Mouse (Mus musculus) small intestine, adult 2 months (tissue): ENCODE measurements around the gene Mfsd6. TPM values are rescaled to one million over a fixed set of nuclear protein-coding genes. Genes with fewer than 3 reads are reported as not detected.
A peak's percentile ranks its signal among the peaks of the same experiment; 100 is the strongest.
"Not testable (repeated sequence)": the region's sequence is repeated elsewhere in the genome, so short reads cannot be mapped to it uniquely, and the experiment has no call there.

Experiments
- H3K27ac ChIP-seq: fragments of 200-500 bp; 2 replicates; pipeline ENCODE4 v1.5.1; 2012; ENCODE audit warnings: low read depth, low read length, control low read depth, inconsistent platforms; ENCODE audit not compliant: insufficient read depth
- H3K27me3 ChIP-seq: fragments of 200-500 bp; 2 replicates; pipeline ENCODE4 v1.6.1; 2012; ENCODE audit warnings: mild to moderate bottlenecking, moderate library complexity, low read length, inconsistent platforms; ENCODE audit not compliant: control insufficient read depth, insufficient read depth
- H3K36me3 ChIP-seq: fragments of 200-500 bp; 2 replicates; pipeline ENCODE4 v1.6.1; 2012; ENCODE audit warnings: mild to moderate bottlenecking, low read length, control low read depth, inconsistent platforms; ENCODE audit not compliant: control insufficient read depth, insufficient read depth
- H3K4me1 ChIP-seq: fragments of 200-500 bp; 2 replicates; pipeline ENCODE4 v1.6.1; 2012; ENCODE audit warnings: low read length, inconsistent platforms, mixed read lengths; ENCODE audit not compliant: control insufficient read depth, insufficient read depth, insufficient read length
- H3K4me3 ChIP-seq: fragments of 200-500 bp; 2 replicates; pipeline ENCODE4 v1.5.1; 2012; ENCODE audit warnings: low read depth, mild to moderate bottlenecking, control low read depth, inconsistent platforms, low read length, moderate library complexity
- CTCF ChIP-seq: fragments of 200-500 bp; IDR thresholded peaks from 2 replicates; pipeline ENCODE4 v1.5.1; 2012; ENCODE audit warnings: low read depth, mild to moderate bottlenecking, control low read depth, inconsistent platforms, low read length, moderate library complexity, mixed read lengths; ENCODE audit not compliant: insufficient replicate concordance, insufficient read length; ENCODE audit errors: extremely low read depth
- POLR2A ChIP-seq: fragments of 200-500 bp; IDR thresholded peaks from 2 replicates; pipeline ENCODE4 v1.6.1; 2012; ENCODE audit warnings: low read depth, mild to moderate bottlenecking, control low read depth, inconsistent platforms, low read length, moderate library complexity
- WGBS: fragments of 180-500 bp; shearing (Covaris S2); methylation state at CpG from one replicate; pipeline ENCODE4 v1.1.7; 2018; 5-methylcytosine and 5-hydroxymethylcytosine counted together
- polyA plus RNA-seq: library from polyadenylated mRNA; depleted of rRNA; stranded (reverse); fragments of >200 nt; gene quantifications from 2 replicates; pipeline ENCODE4 v1.2.3, GENCODE M21; 2012

Gene Mfsd6
- polyA plus RNA-seq, 1 experiment, result 18.6 TPM

DNA sequence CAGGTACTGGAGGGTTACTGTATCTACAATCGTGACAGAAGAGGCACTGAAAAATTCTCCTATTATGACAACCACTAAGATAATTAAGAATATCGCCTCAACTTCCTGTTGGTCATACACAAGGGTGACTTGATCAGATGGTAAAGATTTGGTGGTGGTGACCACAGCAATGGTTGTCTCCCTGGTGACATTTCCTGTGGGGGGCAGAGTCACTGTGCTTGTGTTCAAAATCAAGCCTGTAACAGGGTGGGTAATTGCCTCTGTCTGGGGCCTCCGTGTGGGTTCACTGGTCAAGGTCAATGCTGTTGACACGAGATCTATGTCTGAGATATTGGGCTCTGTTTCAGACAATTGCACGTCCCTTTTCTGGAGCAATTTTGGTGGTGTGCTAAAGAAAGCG is 18.5 kb downstream of the Mfsd6 start:
- Histone ChIP-seq H3K36me3 (0 out of 2 replicates have a peak, but pooled peaks cover 5% of the 10 kb centered on the region), H3K4me3 (no peak overlapping the region), H3K4me1 (no peaks in the 10 kb centered on the region), H3K27ac (no peak overlapping the region), H3K27me3 (no peaks in the 10 kb centered on the region)
- TF ChIP-seq POLR2A, result no peak
- TF ChIP-seq CTCF, result no peak
- 72% methylated on average over 6 of the region's 6 CpGs for WGBS

DNA sequence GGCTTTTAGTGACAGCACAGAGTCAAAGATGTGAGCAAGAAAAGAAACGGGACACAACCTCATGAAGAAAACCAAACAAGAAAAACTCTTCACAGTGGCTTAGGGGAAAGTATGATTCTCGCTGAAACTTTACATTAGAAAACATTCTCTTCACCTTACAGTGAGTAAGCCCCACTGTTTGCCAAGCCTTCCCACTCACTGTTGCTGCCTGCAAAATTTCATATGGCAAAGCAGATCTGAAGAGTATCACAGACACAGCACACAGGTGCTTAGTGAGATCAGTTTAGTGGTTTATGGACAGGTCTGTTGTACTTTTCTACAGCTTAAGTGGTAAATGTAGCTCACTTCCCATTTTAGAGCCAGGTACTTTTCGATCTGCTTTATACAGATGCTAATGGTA is 20.2 kb downstream of the Mfsd6 start:
- H3K36me3 ChIP-seq, result 0 out of 2 replicates have a peak, but pooled peaks cover 5% of the 10 kb centered on the region
- no peak overlapping the region for H3K4me3 ChIP-seq
- no peaks in the 10 kb centered on the region for H3K27me3 ChIP-seq
- 94% methylated on average over 3 of the region's 3 CpGs for whole genome bisulfite sequencing
- no peaks in the 10 kb centered on the region for H3K4me1 ChIP-seq
- H3K27ac ChIP-seq, result no peak overlapping the region
- TF ChIP-seq CTCF (no peak), POLR2A (no peak)

DNA sequence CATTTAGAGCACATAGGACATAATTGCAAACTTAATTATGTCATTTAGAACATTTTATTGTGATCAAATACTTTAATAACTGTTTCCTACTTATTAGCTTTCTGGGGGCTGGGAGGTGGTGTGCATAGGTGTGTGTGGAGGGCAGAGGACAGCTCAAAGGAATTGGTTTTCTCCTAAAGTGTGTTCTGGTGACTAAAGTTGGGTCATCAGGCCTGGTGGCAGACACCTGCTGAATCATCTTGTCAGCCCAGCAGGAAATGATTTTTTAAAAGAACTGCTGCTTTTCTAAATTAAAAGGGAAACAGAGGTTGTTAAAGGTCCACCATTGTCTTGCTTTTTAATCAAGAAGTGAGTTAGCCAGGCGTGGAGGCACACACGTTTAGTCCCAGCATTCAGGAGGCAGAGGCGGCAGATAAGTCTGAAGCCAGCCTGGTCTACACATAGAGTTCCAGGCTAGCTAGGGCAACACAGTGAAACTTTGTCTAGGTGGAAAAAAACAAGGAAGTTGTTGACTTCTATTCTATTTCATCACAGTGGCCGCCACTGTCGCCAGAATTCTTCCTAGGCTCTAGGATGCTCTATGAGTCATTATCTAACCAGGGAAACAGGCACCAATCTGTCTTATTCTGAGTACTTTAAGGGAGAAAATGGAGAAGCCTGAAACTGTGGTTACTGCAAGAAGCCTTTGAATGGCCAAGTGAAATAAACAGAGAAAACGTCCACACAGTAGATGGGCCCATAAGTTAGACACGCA is 24.3 kb downstream of the Mfsd6 start:
- no peak overlapping the region for H3K4me3 ChIP-seq
- H3K27ac ChIP-seq, result no peak overlapping the region
- H3K4me1 ChIP-seq, result no peaks in the 10 kb centered on the region
- no peaks in the 10 kb centered on the region for H3K27me3 ChIP-seq
- 78% methylated on average over 7 of the region's 7 CpGs for WGBS
- TF ChIP-seq CTCF, result no peak
- TF ChIP-seq POLR2A, result no peak
- no peaks in the 10 kb centered on the region for H3K36me3 ChIP-seq

DNA sequence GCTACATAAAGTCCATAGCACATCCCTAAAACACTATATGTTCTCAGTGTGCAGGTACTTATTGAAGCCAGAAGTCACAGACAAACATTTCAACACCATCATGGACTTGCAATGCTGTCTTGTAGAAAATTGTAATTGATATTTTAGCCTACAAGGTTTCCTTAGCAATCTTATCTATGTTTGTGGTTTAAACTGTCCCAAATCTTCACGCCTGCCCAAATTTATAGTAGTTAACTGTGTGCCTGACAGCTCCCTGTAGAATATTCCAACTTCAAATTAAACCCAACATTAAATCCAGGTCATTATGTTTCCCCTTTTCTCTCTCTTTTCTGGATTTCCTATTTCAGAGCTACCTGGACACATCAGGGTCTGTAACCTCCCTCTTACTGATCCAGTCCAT is 25.3 kb downstream of the Mfsd6 start:
- no peak overlapping the region for H3K27ac ChIP-seq
- no peak for TF ChIP-seq CTCF
- no peak for TF ChIP-seq POLR2A
- no peaks in the 10 kb centered on the region for H3K4me1 ChIP-seq
- H3K27me3 ChIP-seq, result no peaks in the 10 kb centered on the region
- H3K36me3 ChIP-seq, result no peaks in the 10 kb centered on the region
- no peak overlapping the region for H3K4me3 ChIP-seq
- WGBS, result 88% methylated on average over 1 of the region's 1 CpGs

DNA sequence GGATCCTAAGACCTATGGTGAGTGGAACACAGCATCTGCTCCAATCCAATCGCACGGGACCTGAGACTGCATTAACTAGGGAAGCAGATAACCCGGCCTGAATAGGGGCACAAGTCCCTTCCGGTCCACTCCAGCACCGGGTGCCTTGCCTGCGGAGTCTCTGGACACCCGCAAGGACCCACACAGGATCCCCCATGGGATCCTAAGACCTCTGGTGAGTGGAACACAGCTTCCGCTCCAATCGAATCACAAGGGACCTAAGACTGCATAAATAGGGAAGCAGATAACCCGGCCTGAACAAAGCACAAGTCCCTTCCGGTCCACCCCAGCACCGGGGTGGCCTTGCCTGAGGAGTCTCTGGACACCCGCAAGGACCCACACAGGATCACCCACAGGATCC is 32.8 kb downstream of the Mfsd6 start:
- not testable (repeated sequence) for H3K4me1 ChIP-seq, H3K27ac ChIP-seq, H3K27me3 ChIP-seq, H3K36me3 ChIP-seq, H3K4me3 ChIP-seq
- 97% methylated on average over 13 of the region's 13 CpGs for WGBS

DNA sequence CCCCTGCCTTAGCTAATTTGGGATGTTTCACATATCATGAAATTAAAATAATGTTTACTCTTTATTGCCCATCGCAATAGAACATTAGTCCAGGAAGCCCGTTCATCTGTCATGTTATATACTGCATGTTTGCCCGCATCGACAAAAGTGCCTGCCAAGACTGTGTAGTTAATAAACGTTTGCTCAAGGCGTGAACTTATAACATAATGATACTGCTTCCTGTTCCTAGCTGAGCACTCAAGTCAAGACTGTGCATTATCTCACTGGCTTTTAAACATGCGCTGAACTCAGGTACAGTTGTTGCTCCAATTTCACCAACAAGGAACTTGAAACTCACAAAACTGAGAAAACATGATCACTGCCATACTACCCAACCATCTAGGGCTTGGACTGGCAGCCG is 39.6 kb downstream of the Mfsd6 start:
- Histone ChIP-seq H3K4me3 (no peak overlapping the region), H3K36me3 (no peaks in the 10 kb centered on the region), H3K4me1 (peaks cover 7% of the 10 kb centered on the region), H3K27me3 (no peaks in the 10 kb centered on the region), H3K27ac (peak overlapping the region; percentile 54)
- 20% methylated on average over 8 of the region's 8 CpGs for WGBS
- TF ChIP-seq POLR2A, result no peak
- no peak for TF ChIP-seq CTCF

DNA sequence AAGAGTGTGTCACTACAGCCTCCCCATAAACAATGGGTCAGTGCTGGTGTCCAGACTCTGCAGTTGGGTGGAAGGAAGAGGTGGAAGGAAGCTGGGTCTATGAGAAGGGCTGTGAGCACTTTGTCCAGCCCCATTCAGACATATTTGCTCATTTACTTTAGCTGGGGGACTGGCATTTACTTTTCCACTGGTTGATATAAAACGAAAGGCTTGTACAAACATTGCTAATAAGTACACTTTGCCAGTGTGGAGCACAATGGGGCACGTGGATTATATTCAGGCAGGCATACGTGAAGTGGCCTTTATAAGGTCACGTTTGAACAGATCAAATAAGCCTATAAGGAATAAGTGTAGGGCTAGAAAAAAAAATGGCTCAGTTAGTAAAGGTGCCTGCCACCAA is 43.7 kb downstream of the Mfsd6 start:
- Histone ChIP-seq H3K36me3 (no peaks in the 10 kb centered on the region), H3K27ac (peak overlapping the region; percentile 13; the same call in 1 of the 2 replicates), H3K27me3 (no peaks in the 10 kb centered on the region), H3K4me1 (peaks cover 7% of the 10 kb centered on the region), H3K4me3 (no peak overlapping the region)
- TF ChIP-seq POLR2A (no peak), CTCF (no peak)
- WGBS, result 57% methylated on average over 4 of the region's 4 CpGs
